Mouse (Mus musculus) bone marrow, adult 2 months (tissue): ENCODE measurements around the gene Eprs.

Source experiments
- CTCF ChIP-seq: fragments of 200-500 bp; IDR thresholded peaks from 2 replicates; pipeline ENCODE4 v1.5.1; 2011; ENCODE audit warnings: low read length, control low read depth; ENCODE audit not compliant: control insufficient read depth, insufficient read depth
- POLR2A ChIP-seq: fragments of 200-500 bp; IDR thresholded peaks from 2 replicates; pipeline ENCODE4 v1.6.1; 2011; ENCODE audit warnings: low read depth, mild to moderate bottlenecking, control low read depth, low read length, borderline replicate concordance; ENCODE audit not compliant: control insufficient read depth

DNA sequence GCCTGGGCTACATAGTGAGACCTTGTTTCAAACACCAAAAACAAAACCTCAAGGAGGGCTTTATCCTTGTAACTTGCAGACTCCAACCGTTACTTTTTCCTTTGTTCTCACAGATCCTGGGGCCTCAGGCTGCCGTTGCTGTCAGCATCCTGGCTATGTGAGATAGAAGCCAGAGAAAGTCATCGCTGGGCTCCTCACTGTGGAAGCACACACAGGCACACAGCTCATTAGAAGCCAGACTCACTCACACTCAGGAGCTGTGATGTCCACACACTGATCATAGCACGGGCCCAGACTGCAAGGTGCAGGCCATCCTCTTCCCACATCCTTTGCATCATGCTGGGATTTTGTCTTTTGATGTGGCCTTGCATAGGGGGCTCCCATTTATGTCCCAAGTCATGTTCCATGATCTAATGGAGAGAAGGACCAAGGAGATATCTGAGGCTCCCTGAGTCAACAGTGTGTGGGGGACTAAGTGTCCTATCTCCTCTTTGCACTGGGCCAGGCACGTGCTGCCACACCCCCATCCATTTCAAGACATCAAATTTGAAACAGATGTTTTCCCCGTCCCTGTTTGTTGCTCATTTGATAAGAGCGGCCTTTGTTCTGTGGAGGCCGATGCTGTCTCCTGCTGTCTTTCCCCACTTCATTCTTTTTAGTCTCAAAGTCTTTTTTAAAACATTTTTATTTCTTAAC is 109.3 kb downstream of the Eprs start:
- TF ChIP-seq CTCF (no peak), POLR2A (no peak)
